8 mouse cellular contexts compared by ENCODE assay signal in the genomic region with DNA sequence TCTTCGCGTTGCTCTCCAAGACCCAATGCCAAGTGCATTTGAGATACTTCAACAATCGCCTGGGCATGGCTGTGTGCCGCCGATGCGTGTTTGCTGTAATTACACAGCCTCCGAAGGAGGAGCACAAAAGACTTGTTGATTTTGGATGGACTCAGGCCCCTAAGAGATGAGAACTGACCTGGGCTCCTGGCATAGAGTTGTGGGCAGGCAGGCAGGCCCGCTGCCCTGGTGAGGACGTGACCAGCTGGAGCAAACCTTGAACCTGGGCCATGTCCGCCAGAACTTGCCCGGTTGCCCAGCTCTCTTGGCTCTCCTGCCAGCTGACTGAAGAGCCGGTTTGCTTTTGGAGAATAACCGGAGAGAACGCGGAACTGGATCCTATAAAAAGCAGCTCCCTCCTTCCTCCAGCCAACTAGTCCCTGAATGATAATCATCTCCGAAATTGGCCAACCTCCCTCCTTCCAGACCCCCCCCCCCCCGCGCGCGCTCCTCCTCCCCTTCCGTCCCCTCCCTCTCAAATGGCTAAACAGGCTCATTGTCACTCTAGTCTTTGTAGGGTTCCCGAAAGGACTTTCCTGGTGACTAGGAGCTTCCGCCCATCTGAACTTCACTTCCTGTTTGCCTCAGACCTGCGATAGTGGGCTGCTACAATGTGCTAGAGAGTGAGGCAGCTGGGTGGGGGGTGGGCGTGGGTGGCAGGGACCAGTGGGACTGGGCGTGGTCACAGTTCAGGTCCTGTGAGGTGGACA.
DNase-seq lines count a peak whose midpoint lies in the region; ATAC-seq and TF ChIP-seq lines count a peak whose summit lies in the region.

No protein-coding gene starts in this region.

- no peaks in the 10 kb centered on the region for H3K27me3 ChIP-seq in lung, embryonic 14.5 days (ENCODE audit: insufficient read depth, low read length)

- WGBS in lung, embryonic 14.5 days: 57% methylated on average over 26 of the region's 26 CpGs

- H3K36me3 ChIP-seq in lung, embryonic 14.5 days (ENCODE audit: insufficient read depth): no peaks in the 10 kb centered on the region

- no peaks in the 10 kb centered on the region for H3K9me3 ChIP-seq in lung, embryonic 14.5 days (ENCODE audit: low read depth, low read length)

- peak overlapping the region; percentile 56; the same call in 1 of the 2 replicates for H3K27ac ChIP-seq in lung, embryonic 14.5 days (ENCODE audit: low read depth)

- peaks cover 8% of the 10 kb centered on the region for H3K4me1 ChIP-seq in lung, embryonic 14.5 days (ENCODE audit: insufficient read depth)

- ATAC-seq in lung, embryonic 14.5 days (ENCODE audit: insufficient read depth): no peak
- ATAC-seq in erythroid progenitor cell, adult 5-6 weeks (replicated peaks; ENCODE audit: low FRiP score, poor library complexity, severe bottlenecking): no peak

- H3K9ac ChIP-seq in lung, embryonic 14.5 days: no peak overlapping the region

- H3K4me2 ChIP-seq in lung, embryonic 14.5 days: peak overlapping the region; percentile 35; the same call in 1 of the 2 replicates

- no peak for TF ChIP-seq CTCF in lung, embryonic 14.5 days (IDR thresholded peaks at IDR 0.05; ENCODE audit: low read depth)

- peak; percentile 28 for DNase-seq in layer of hippocampus, adult 11-12 months (ENCODE audit: low spot score)
- DNase-seq in layer of hippocampus, adult 9-10 months (ENCODE audit: low spot score): no peak
- DNase-seq in adrenal gland, postnatal 10 days: peak; percentile 76
- DNase-seq in fat pad, adult 2 months (ENCODE audit: extremely low read depth, low read depth, low spot score): peak; percentile 93
- peak; percentile 51 for DNase-seq in kidney, adult 18-20 months
- peak; percentile 58 for DNase-seq in lung, embryonic 14.5 days
- no peak for DNase-seq in yolk sac, embryonic 10.5 days (ENCODE audit: low spot score)

- H3K4me3 ChIP-seq in lung, embryonic 14.5 days (ENCODE audit: low read depth, low read length): no peak overlapping the region

Comparison
In these comparisons a context has a peak if more than half of its experiments do, and no peak if none do; other contexts are left out.
1. DNase-seq: peak in layer of hippocampus, adult 11-12 months (single experiment), adrenal gland, postnatal 10 days (single experiment), fat pad, adult 2 months (single experiment), kidney, adult 18-20 months (single experiment) and lung, embryonic 14.5 days (single experiment); none in layer of hippocampus, adult 9-10 months (single experiment) and yolk sac, embryonic 10.5 days (single experiment).